Mouse (Mus musculus) embryonic fibroblast, embryonic 13.5 days (primary cell): ENCODE measurements around the gene Plbd2.

ENCODE experiments used
- CTCF ChIP-seq: IDR thresholded peaks from 2 replicates; pipeline ENCODE4 v1.5.1; 2011; ENCODE audit warnings: mild to moderate bottlenecking, control low read depth, low read length, moderate library complexity, borderline replicate concordance; ENCODE audit not compliant: insufficient read depth
- POLR2A ChIP-seq: IDR thresholded peaks from 2 replicates; pipeline ENCODE4 v1.6.1; 2011; ENCODE audit warnings: low read depth, mild to moderate bottlenecking, control low read depth, low read length, moderate library complexity

DNA sequence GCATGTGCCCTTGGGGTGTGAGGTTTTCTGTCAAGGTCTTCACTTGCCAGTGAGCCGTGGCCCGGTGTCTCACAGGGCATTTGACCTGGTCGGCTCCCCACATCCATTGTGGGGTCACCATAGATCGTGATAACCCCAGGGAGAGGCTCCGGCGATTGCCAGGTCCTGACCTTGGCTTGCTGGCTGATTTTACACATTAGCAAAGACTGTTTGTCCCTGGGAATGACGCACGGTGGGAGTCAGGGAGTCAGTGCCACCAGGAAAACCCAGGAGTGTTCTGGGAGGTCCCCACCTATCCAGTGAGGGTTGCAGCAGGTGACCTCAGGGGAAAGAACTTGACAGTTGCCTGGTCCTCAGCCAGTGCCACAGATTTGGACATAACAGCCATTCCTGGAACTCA, 30.7 kb downstream of the Plbd2 start, which contains the start of gene Sdsl:
- TF ChIP-seq CTCF (no peak), POLR2A (no peak)
